Comparison of ENCODE assay signal across 18 mouse cellular contexts in the genomic region with DNA sequence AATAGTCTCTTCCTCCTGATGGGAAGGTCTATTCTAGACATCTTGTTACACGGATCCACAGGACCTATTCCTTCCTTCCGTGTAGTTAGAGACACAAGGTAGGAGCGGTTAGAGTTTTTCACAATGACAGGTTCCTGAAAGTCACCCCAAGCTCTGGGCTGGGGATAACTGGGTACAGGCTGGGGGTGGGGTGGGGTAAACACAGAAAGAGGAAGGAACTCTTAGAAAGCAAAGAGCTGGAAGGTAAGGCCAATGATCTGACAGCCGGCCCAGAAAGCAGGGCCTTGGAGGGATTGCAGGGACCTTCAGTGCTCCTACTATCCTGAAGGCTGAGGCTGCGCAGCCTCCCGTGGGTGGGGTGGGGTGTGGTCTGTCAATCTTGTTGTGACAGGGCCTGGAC.
DNase-seq lines count a peak whose midpoint lies in the region; ATAC-seq and TF ChIP-seq lines count a peak whose summit lies in the region.
"Had no signal": no experiment of that assay in that cellular context is flagged by ENCODE, and none has a peak within 500 bp of the region (broad histone marks: within the 10 kb centered on the region; RNA-seq: fewer than 3 reads in every experiment).

No protein-coding gene starts in this region.

- peaks cover 10% of the 10 kb centered on the region; the same call in 1 of the 2 replicates for H3K4me1 ChIP-seq in spleen, adult 2 months (ENCODE audit: control insufficient read depth, insufficient read depth, insufficient read length)
- no peaks in the 10 kb centered on the region for H3K4me1 ChIP-seq in heart, embryonic 11.5 days (ENCODE audit: control insufficient read depth, insufficient read depth, low read length)
- H3K4me1 ChIP-seq in forebrain, embryonic 16.5 days (replicated peaks; ENCODE audit: control insufficient read depth, insufficient read depth, low read length): no peaks in the 10 kb centered on the region
- H3K4me1 ChIP-seq in forebrain, postnatal 0 days (ENCODE audit: insufficient read depth): no peaks in the 10 kb centered on the region
- H3K4me1 ChIP-seq: forebrain, embryonic 15.5 days; limb, embryonic 12.5 days; midbrain, embryonic 12.5 days; neural tube, embryonic 13.5 days had no signal

- H3K27me3 ChIP-seq in spleen, adult 2 months (ENCODE audit: control insufficient read depth, insufficient read depth, low read length): no peaks in the 10 kb centered on the region
- no peaks in the 10 kb centered on the region for H3K27me3 ChIP-seq in heart, embryonic 11.5 days (ENCODE audit: control insufficient read depth, insufficient read depth, low read length)
- no peaks in the 10 kb centered on the region for H3K27me3 ChIP-seq in forebrain, embryonic 16.5 days (replicated peaks; ENCODE audit: control insufficient read depth, insufficient read depth, low read length)
- H3K27me3 ChIP-seq in forebrain, postnatal 0 days (ENCODE audit: insufficient read depth, low read length): no peaks in the 10 kb centered on the region
- H3K27me3 ChIP-seq: forebrain, embryonic 15.5 days; limb, embryonic 12.5 days; midbrain, embryonic 12.5 days; neural tube, embryonic 13.5 days had no signal

- no peaks in the 10 kb centered on the region for H3K9me3 ChIP-seq in heart, embryonic 11.5 days (replicated peaks; ENCODE audit: control insufficient read depth, low read length)
- H3K9me3 ChIP-seq in forebrain, embryonic 16.5 days (ENCODE audit: control insufficient read depth, low read length): no peaks in the 10 kb centered on the region
- H3K9me3 ChIP-seq in forebrain, postnatal 0 days (ENCODE audit: low read length): no peaks in the 10 kb centered on the region
- H3K9me3 ChIP-seq: forebrain, embryonic 15.5 days; G1E; limb, embryonic 12.5 days; midbrain, embryonic 12.5 days; neural tube, embryonic 13.5 days had no signal

- no peak for DNase-seq in gastrocnemius, adult 2 months
- DNase-seq in gastrocnemius, postnatal 14 days: no peak
- peak in 1 of 2 experiments; percentile 27 for DNase-seq in spleen, adult 2 months (ENCODE audit: low read depth in 1 of 2, low spot score in 2 of 2)
- DNase-seq in spleen, postnatal 14 days (ENCODE audit: low spot score in 2 of 2): no peak
- DNase-seq in forebrain, postnatal 0 days: no peak
- DNase-seq: cerebellum, adult 9-10 months; kidney, adult 11 months; right cerebral cortex, postnatal 14 days; thymus, postnatal 36 days had no signal

- TF ChIP-seq CTCF in gastrocnemius, adult 2 months (IDR thresholded peaks at IDR 0.05): no peak
- no peak for TF ChIP-seq CTCF in spleen, adult 2 months (IDR thresholded peaks at IDR 0.05; ENCODE audit: extremely low read depth, insufficient read depth, insufficient read length, insufficient replicate concordance)
- TF ChIP-seq CTCF in forebrain, postnatal 0 days (IDR thresholded peaks at IDR 0.05; ENCODE audit: low read depth): no peak

- H3K9ac ChIP-seq in heart, embryonic 11.5 days (ENCODE audit: low read depth, low read length): no peak overlapping the region
- H3K9ac ChIP-seq in forebrain, embryonic 16.5 days (replicated peaks; ENCODE audit: low read depth, low read length): no peak overlapping the region
- H3K9ac ChIP-seq in forebrain, postnatal 0 days: no peak overlapping the region
- H3K9ac ChIP-seq: forebrain, embryonic 15.5 days; limb, embryonic 12.5 days; midbrain, embryonic 12.5 days; neural tube, embryonic 13.5 days had no signal

- H3K36me3 ChIP-seq in spleen, adult 2 months (ENCODE audit: control insufficient read depth, insufficient read depth, low read length): no peaks in the 10 kb centered on the region
- H3K36me3 ChIP-seq in heart, embryonic 11.5 days (ENCODE audit: control insufficient read depth, insufficient read depth, low read length): no peaks in the 10 kb centered on the region
- H3K36me3 ChIP-seq in forebrain, embryonic 16.5 days (ENCODE audit: control insufficient read depth, insufficient read depth): no peaks in the 10 kb centered on the region
- no peaks in the 10 kb centered on the region for H3K36me3 ChIP-seq in forebrain, postnatal 0 days (ENCODE audit: insufficient read depth)
- H3K36me3 ChIP-seq: forebrain, embryonic 15.5 days; G1E; limb, embryonic 12.5 days; midbrain, embryonic 12.5 days; neural tube, embryonic 13.5 days had no signal

- H3K4me2 ChIP-seq in heart, embryonic 11.5 days: no peak overlapping the region
- no peak overlapping the region for H3K4me2 ChIP-seq in forebrain, embryonic 16.5 days (ENCODE audit: low read length)
- H3K4me2 ChIP-seq in forebrain, postnatal 0 days (ENCODE audit: low read depth): no peak overlapping the region
- H3K4me2 ChIP-seq: forebrain, embryonic 15.5 days; limb, embryonic 12.5 days; midbrain, embryonic 12.5 days; neural tube, embryonic 13.5 days had no signal

- 34% methylated on average over 6 of the region's 6 CpGs for WGBS in spleen, adult 2 months
- WGBS in heart, embryonic 11.5 days (ENCODE audit: insufficient replicate concordance): 74% methylated on average over 6 of the region's 6 CpGs
- WGBS in forebrain, embryonic 16.5 days: 85% methylated on average over 6 of the region's 6 CpGs
- 83% methylated on average over 6 of the region's 6 CpGs for WGBS in forebrain, postnatal 0 days

- ATAC-seq in megakaryocyte, adult 5-6 weeks (ENCODE audit: poor library complexity, severe bottlenecking): peak; percentile 79
- ATAC-seq in heart, embryonic 11.5 days (replicated peaks; ENCODE audit: insufficient number of reproducible peaks, low FRiP score, low TSS enrichment): no peak
- no peak for ATAC-seq in forebrain, embryonic 16.5 days
- no peak for ATAC-seq in forebrain, postnatal 0 days
- ATAC-seq: forebrain, embryonic 15.5 days; hindbrain, embryonic 16.5 days had no signal

- H3K27ac ChIP-seq in gastrocnemius, adult 2 months: peak overlapping the region; percentile 31; the same call in 1 of the 2 replicates
- peak overlapping the region; percentile 17; the same call in 1 of the 2 replicates for H3K27ac ChIP-seq in spleen, adult 2 months (ENCODE audit: insufficient read depth, low read length)
- no peak overlapping the region for H3K27ac ChIP-seq in heart, embryonic 11.5 days (ENCODE audit: low read depth, low read length)
- H3K27ac ChIP-seq in forebrain, embryonic 16.5 days (ENCODE audit: low read length): no peak overlapping the region
- no peak overlapping the region for H3K27ac ChIP-seq in forebrain, postnatal 0 days (ENCODE audit: low read depth, low read length)
- H3K27ac ChIP-seq: forebrain, embryonic 15.5 days; limb, embryonic 12.5 days; midbrain, embryonic 12.5 days; neural tube, embryonic 13.5 days had no signal

- TF ChIP-seq POLR2A in spleen, adult 2 months (IDR thresholded peaks at IDR 0.05; ENCODE audit: low read depth, low read length): no peak

- H3K4me3 ChIP-seq in gastrocnemius, adult 2 months: no peak overlapping the region
- H3K4me3 ChIP-seq in spleen, adult 2 months (ENCODE audit: extremely low read depth, insufficient read depth, insufficient read length): no peak overlapping the region
- no peak overlapping the region for H3K4me3 ChIP-seq in heart, embryonic 11.5 days (ENCODE audit: low read depth, low read length)
- no peak overlapping the region for H3K4me3 ChIP-seq in forebrain, embryonic 16.5 days (replicated peaks; ENCODE audit: low read length)
- no peak overlapping the region for H3K4me3 ChIP-seq in forebrain, postnatal 0 days (ENCODE audit: low read depth, low read length)
- H3K4me3 ChIP-seq: forebrain, embryonic 15.5 days; limb, embryonic 12.5 days; midbrain, embryonic 12.5 days; neural tube, embryonic 13.5 days had no signal

- intact Hi-C loops in gastrocnemius, adult 2 months (cut with DNase I): no loop called here
- intact Hi-C loops in gastrocnemius, postnatal 14 days (cut with DNase I; ENCODE audit: low total_unique reads): no loop called here

Comparison
In these comparisons a context has a peak if more than half of its experiments do, and no peak if none do; other contexts are left out.
1. H3K27ac ChIP-seq: peak in gastrocnemius, adult 2 months (single experiment) and spleen, adult 2 months (single experiment); none in heart, embryonic 11.5 days (single experiment), forebrain, embryonic 16.5 days (single experiment) and forebrain, postnatal 0 days (single experiment).